Mouse (Mus musculus) liver, embryonic 11.5 days (tissue): ENCODE results near the gene Elavl2. TPM values are rescaled to one million over a fixed set of nuclear protein-coding genes. Genes with fewer than 3 reads are reported as not detected.
A peak's percentile ranks its signal among the peaks of the same experiment; 100 is the strongest.

Experiments used
- ATAC-seq: fragments of 200-750 bp; cut with Nextera tagmentation; replicated peaks from 2 replicates; pipeline ENCODE4 v1.8.0; 2017; ENCODE audit warnings: moderate number of reproducible peaks, mild to moderate bottlenecking, moderate TSS enrichment, moderate library complexity; ENCODE audit not compliant: low FRiP score
- DNase-seq: peaks from one replicate; pipeline ENCODE4 v3.0.0-alpha.2; 2017; ENCODE audit warnings: low spot score
- H3K27ac ChIP-seq: fragments of 300-500 bp; sonication (generic); 2 replicates; pipeline ENCODE4 v1.5.1; 2014; ENCODE audit warnings: mild to moderate bottlenecking, low read depth, low read length, control low read depth
- H3K27me3 ChIP-seq: fragments of 300-500 bp; sonication (generic); replicated peaks from 2 replicates; pipeline ENCODE4 v1.6.1; 2014; ENCODE audit warnings: low read length, mixed read lengths; ENCODE audit not compliant: control insufficient read depth, insufficient read depth
- H3K36me3 ChIP-seq: fragments of 300-500 bp; sonication (generic); 2 replicates; pipeline ENCODE4 v1.6.1; 2014; ENCODE audit warnings: mild to moderate bottlenecking, low read length, moderate library complexity, mixed read lengths; ENCODE audit not compliant: control insufficient read depth, insufficient read depth
- H3K4me1 ChIP-seq: fragments of 300-500 bp; sonication (generic); replicated peaks from 2 replicates; pipeline ENCODE4 v1.6.1; 2014; ENCODE audit warnings: low read length, mixed read lengths; ENCODE audit not compliant: control insufficient read depth, insufficient read depth
- H3K4me2 ChIP-seq: fragments of 300-500 bp; sonication (generic); 2 replicates; pipeline ENCODE4 v1.6.1; 2014; ENCODE audit warnings: mild to moderate bottlenecking, control low read depth, moderate library complexity
- H3K4me3 ChIP-seq: fragments of 300-500 bp; sonication (generic); 2 replicates; pipeline ENCODE4 v1.5.1; 2014; ENCODE audit warnings: low read depth, low read length, control low read depth
- H3K9ac ChIP-seq: fragments of 300-500 bp; sonication (generic); 2 replicates; pipeline ENCODE4 v1.6.1; 2014; ENCODE audit warnings: low read depth, low read length, control low read depth
- H3K9me3 ChIP-seq: fragments of 300-500 bp; sonication (generic); 2 replicates; pipeline ENCODE4 v1.6.1; 2016; ENCODE audit warnings: low read length, inconsistent platforms, mixed read lengths; ENCODE audit not compliant: control insufficient read depth
- WGBS: fragments of 180-500 bp; shearing (Covaris S2); extraction: QIAGEN DNeasy Blood & Tissue Kit; methylation state at CpG from one replicate; pipeline ENCODE4 v1.1.7; 2014; 5-methylcytosine and 5-hydroxymethylcytosine counted together
- polyA plus RNA-seq: library from polyadenylated mRNA; unstranded; fragments of >200 nt; fragmentation: Nextera tagmentation; extraction: Ambion mirVana; gene quantifications from 2 replicates; pipeline ENCODE4 v1.2.1, GENCODE M21; 2014

The Elavl2 gene
- polyA plus RNA-seq, 1 experiment from 2014 or later: 2.1 TPM

DNA sequence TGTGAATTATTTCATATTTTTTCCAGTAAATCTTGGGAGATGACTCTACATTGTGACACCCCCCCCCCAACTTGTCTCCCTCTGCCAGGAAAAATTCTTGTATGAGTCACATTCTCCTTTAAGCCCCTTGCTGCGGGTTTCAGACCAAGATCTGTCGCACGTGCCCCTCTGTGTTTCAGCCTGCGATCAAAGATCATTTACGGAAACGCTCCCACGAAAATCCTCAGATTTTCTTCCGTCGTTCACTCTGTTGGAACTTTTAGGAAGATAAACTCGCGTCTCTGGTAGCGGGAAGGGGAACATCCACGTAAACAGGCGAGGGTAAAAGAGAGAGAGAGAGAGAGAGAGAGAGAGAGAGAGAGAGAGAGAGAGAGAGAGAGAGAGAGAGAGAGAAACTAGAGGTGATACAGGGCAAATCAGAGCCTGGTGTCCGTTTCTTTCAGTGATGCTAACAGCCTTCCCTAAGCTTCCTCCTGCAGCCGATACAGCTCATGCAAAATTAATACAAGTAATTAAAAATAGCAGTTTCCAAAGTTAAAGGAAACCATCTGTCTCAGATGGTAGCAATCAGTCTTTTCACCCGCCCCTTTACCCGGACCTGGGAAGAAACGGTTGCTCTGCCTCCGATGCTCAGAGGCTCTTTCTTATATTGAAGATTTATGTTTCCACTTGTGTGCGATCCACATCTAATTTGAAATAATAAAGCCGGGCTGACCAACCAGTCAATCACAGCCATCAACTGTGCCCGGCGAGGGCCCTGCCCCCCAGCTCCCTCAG is 20.1 kb downstream of the Elavl2 start:
- no peak overlapping the region for H3K4me2 ChIP-seq
- 7% methylated on average over 24 of the region's 24 CpGs for WGBS
- no peak for ATAC-seq

DNA sequence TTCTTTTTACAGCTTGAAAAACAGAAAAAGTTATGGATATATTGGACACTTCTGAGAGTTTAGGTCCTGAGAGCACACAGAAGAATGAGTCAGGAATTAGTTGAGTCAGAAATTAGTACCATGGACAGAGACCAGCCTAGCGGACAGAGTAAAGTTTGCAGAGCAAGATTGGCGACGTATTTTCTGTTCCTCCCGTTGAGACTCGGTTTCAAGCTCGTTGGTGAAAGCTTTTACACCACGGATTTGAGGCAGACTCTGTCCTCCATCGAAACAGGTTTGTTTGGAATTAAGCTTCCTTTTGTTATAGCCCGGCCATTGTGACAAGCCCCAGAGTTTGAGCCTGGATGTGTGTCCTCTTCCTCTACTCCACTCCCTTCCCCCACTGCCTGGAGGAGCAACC is 21.0 kb downstream of the Elavl2 start:
- 1% methylated on average over 9 of the region's 9 CpGs for WGBS
- Histone ChIP-seq H3K4me2 (no peak overlapping the region), H3K27me3 (peaks cover 29% of the 10 kb centered on the region), H3K36me3 (no peaks in the 10 kb centered on the region), H3K4me1 (peaks cover 2% of the 10 kb centered on the region; the same call in 1 of the 2 replicates), H3K27ac (no peak overlapping the region), H3K9ac (no peak overlapping the region), H3K4me3 (no peak overlapping the region), H3K9me3 (no peaks in the 10 kb centered on the region)
- ATAC-seq (no peak), DNase-seq (no peak)

More for the DNA sequence above, 20.1 kb downstream of the Elavl2 start:
- no peak overlapping the region for H3K9ac ChIP-seq
- H3K27ac ChIP-seq: no peak overlapping the region
- H3K36me3 ChIP-seq: no peaks in the 10 kb centered on the region
- H3K4me3 ChIP-seq: no peak overlapping the region
- H3K4me1 ChIP-seq: no peaks in the 10 kb centered on the region
- peaks cover 20% of the 10 kb centered on the region for H3K27me3 ChIP-seq
- DNase-seq: no peak
- H3K9me3 ChIP-seq: no peaks in the 10 kb centered on the region

DNA sequence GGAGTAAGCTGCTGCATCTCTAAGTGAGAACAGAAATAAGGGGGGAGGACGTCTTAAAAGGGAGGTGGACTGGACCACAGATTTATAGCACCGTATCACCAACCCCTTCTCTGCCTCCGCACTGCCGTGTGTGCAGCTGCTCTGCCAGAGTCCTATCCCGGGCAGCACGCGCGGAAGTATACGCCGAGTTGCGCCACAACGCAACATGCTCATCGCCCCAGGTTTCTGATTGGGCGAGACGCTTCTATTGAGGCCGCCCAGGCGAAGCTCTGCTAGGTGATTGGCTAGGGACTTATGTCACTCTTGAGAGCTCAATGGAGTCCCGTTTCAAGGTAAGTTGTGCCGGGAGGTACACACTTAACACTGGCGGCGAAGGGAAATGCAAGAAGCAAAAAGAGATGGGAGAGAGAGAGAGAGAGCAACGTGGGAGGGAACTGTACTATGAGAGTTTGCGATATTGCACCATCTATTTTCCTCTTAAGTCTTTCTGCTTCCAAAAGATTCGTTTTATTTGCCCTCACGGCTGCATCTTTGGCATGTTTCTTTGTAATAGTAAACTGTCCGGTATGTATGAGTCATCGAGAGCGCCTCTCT is 24.2 kb downstream of the Elavl2 start:
- Histone ChIP-seq H3K4me2 (peak overlapping the region; percentile 64), H3K4me3 (peak overlapping the region; percentile 46), H3K36me3 (no peaks in the 10 kb centered on the region), H3K27ac (no peak overlapping the region), H3K27me3 (peaks cover 54% of the 10 kb centered on the region), H3K4me1 (peaks cover 5% of the 10 kb centered on the region), H3K9me3 (no peaks in the 10 kb centered on the region), H3K9ac (no peak overlapping the region)
- WGBS: under 1% methylated on average over 28 of the region's 28 CpGs
- DNase-seq (peak; percentile 81), ATAC-seq (peak; percentile 93)

DNA sequence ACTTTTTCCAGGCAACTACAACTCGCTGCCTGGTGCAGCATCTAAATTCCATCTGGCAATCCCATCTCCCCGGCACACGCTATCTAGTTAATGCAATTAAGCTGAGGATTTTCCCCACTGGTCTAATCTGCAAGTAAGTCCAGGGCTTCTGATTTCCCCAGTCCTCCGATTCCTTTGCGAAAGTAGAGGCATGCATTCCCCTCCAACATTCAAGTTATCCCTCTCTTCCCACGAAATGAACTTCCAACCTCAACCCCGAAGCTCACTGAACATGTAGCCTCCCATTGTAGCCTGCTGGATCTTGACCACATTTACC is 25.3 kb downstream of the Elavl2 start:
- Histone ChIP-seq H3K4me1 (peaks cover 8% of the 10 kb centered on the region), H3K36me3 (no peaks in the 10 kb centered on the region), H3K9ac (no peak overlapping the region), H3K27me3 (peaks cover 54% of the 10 kb centered on the region), H3K4me3 (peak overlapping the region; percentile 46), H3K27ac (no peak overlapping the region), H3K9me3 (no peaks in the 10 kb centered on the region), H3K4me2 (peak overlapping the region; percentile 64)
- 3% methylated on average over 7 of the region's 7 CpGs for WGBS
- ATAC-seq: no peak
- no peak for DNase-seq

DNA sequence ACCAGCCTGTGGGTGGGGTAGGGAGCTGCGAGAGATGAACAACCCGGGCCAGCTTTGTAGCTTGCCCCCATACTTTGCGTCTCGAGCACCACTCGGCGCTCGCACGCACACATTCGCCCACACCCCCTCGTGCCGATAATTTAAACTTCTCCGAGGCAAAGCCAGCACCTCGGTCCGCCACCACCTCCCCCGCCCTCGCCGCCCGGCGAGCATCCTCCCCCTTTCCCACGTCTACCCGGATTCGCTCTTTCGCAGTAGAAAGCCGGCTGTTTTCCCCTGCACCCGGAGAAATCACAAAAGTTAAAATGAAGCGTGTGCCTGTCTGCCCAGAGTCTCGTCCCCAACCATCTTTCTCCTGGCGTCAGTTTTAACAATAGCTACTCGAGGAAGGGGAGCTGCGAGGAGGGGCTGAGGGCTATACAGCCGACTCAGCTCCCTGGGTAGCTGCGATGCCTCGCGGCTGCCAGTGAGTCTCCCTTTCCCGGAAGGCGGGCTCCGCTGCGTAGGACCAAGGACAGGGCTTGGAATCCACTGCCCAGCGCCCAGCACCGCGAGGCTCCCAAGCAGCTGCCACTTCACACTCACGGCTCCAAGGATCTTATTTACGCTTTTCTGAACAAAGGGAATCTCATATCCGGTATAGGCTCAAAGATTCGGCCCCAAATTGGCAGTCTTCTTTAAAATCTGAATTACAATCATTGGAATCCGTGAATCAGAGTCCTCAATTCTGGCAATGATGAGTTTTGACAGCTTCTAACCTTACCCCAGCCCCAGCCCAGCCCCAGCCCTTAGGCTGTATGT is 25.8 kb downstream of the Elavl2 start:
- WGBS: 2% methylated on average over 42 of the region's 46 CpGs
- Histone ChIP-seq H3K4me3 (peak overlapping the region; percentile 46), H3K4me2 (peak overlapping the region; percentile 64), H3K4me1 (peaks cover 8% of the 10 kb centered on the region), H3K27me3 (peaks cover 58% of the 10 kb centered on the region), H3K27ac (no peak overlapping the region), H3K9ac (no peak overlapping the region), H3K9me3 (no peaks in the 10 kb centered on the region), H3K36me3 (no peaks in the 10 kb centered on the region)
- ATAC-seq: no peak
- DNase-seq: peak; percentile 53

- Histone ChIP-seq H3K4me1 (peaks cover 8% of the 10 kb centered on the region), H3K9ac (no peak overlapping the region), H3K27ac (no peak overlapping the region), H3K4me3 (no peak overlapping the region), H3K4me2 (no peak overlapping the region), H3K36me3 (no peaks in the 10 kb centered on the region), H3K9me3 (no peaks in the 10 kb centered on the region), H3K27me3 (peaks cover 60% of the 10 kb centered on the region)
- WGBS: 6% methylated on average over 13 of the region's 13 CpGs
- ATAC-seq: no peak
- DNase-seq: no peak
These were observed 27.7 kb downstream of the Elavl2 start for GRCm38 (mm10) chr4:91372844-91373243.

DNA sequence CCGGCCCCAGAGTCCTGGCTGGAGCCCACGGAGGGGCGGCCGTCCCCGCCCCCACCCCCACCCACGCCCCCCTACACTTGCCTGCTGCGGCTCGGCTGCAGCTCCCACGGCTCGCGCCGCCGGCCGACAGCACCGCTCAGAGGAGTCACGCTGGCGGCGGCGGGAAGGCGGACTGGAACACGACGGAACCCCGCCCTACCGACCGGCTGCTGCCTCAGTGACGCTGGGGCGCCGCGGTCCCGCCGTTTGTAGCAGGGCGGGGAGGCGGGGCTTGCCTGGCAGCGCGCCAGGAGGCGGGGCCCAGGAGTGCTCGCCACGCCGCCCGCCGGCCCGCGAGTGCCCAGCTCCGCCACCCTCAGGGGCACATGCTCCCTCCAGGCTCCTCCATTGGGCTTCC is 28.8 kb downstream of the Elavl2 start:
- no peaks in the 10 kb centered on the region for H3K36me3 ChIP-seq
- peaks cover 60% of the 10 kb centered on the region for H3K27me3 ChIP-seq
- ATAC-seq (peak; percentile 72), DNase-seq (peak; percentile 59)
- peak overlapping the region; percentile 98 for H3K4me2 ChIP-seq
- peaks cover 8% of the 10 kb centered on the region for H3K4me1 ChIP-seq
- H3K9me3 ChIP-seq: no peaks in the 10 kb centered on the region
- no peak overlapping the region for H3K27ac ChIP-seq
- H3K4me3 ChIP-seq: peak overlapping the region; percentile 61
- WGBS: under 1% methylated on average over 37 of the region's 44 CpGs
- 0 out of 2 replicates have a peak overlapping the region, but pooled peaks have one; percentile 30 for H3K9ac ChIP-seq

DNA sequence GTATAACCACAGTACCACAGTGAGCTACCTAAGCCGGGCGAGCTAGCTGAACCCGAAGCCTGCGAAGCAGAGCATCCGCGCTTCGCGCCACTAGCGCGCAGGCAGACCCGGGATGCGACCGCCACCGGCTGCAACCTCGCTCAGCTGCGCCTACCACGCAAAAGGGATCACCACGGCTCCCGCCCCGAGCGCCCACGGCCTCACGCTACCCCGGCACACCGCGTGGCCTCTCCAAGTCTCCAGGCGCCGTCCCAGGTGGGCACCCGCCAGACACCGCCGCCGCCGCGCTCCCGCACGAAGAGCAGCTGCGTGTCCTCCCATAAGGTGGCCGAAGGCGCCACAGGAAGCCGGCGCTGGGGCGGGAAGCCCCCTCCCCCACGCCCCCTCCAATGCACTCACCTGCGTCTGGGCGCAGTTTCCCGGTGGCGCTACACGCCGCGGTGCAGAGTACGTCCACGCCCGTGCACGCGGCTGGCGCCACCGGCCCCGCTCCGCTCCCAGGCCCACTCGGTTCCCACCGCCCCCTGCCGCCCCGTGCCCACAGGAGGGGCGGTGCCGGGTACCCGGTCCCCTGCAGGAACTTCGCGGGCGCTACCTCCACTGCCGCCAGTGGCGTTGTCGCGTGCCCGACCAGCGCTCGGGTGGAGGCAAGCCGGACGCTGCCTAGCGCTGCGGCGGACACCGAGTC is 29.3 kb downstream of the Elavl2 start:
- 1% methylated on average over 60 of the region's 82 CpGs for WGBS
- peaks cover 60% of the 10 kb centered on the region for H3K27me3 ChIP-seq
- peaks cover 8% of the 10 kb centered on the region for H3K4me1 ChIP-seq
- peak overlapping the region; percentile 98 for H3K4me2 ChIP-seq
- H3K4me3 ChIP-seq: peak overlapping the region; percentile 61
- DNase-seq: peak; percentile 38
- ATAC-seq: peak; percentile 24; the same call in 1 of the 2 replicates
- 0 out of 2 replicates have a peak overlapping the region, but pooled peaks have one; percentile 30 for H3K9ac ChIP-seq
- H3K27ac ChIP-seq: no peak overlapping the region
- H3K36me3 ChIP-seq: no peaks in the 10 kb centered on the region
- no peaks in the 10 kb centered on the region for H3K9me3 ChIP-seq
